Mouse (Mus musculus) CH12.LX (cell line): ENCODE data around the gene Det1. TPM values are rescaled to one million over a fixed set of nuclear protein-coding genes. Genes with fewer than 3 reads are reported as not detected.

ENCODE experiments used
- DNase-seq: peaks from one replicate; pipeline ENCODE4 v3.0.0-alpha.2; 2013; ENCODE audit errors: extremely low read depth
- H3K27ac ChIP-seq: 2 replicates; pipeline ENCODE4 v1.5.1; 2012; ENCODE audit warnings: low read depth, mild to moderate bottlenecking, control low read depth, moderate library complexity; ENCODE audit not compliant: insufficient read depth
- H3K27me3 ChIP-seq: replicated peaks from 2 replicates; pipeline ENCODE3; 2012; ENCODE audit warnings: inconsistent platforms
- H3K36me3 ChIP-seq, 2 experiments: replicated peaks in 1 of 2; 2 replicates each; pipeline versions ENCODE3 to v1.6.1; 2012; ENCODE audit warnings: inconsistent platforms in 1 of 2, low read length in 1 of 2, mild to moderate bottlenecking in 1 of 2, mixed read lengths in 1 of 2, moderate library complexity in 1 of 2; ENCODE audit not compliant: control insufficient read depth in 1 of 2, insufficient read depth in 1 of 2
- H3K4me1 ChIP-seq, 2 experiments: 2 replicates each; pipeline ENCODE4 v1.6.1; 2012; ENCODE audit warnings: inconsistent platforms in 1 of 2, moderate library complexity in 1 of 2; ENCODE audit not compliant: insufficient read depth in 2 of 2, control insufficient read depth in 1 of 2
- H3K4me2 ChIP-seq: 2 replicates; pipeline ENCODE4 v1.6.1; 2012; ENCODE audit warnings: low read depth, mild to moderate bottlenecking, control low read depth; ENCODE audit not compliant: poor library complexity, insufficient read depth, severe bottlenecking
- H3K4me3 ChIP-seq, 3 experiments: fragments of 150-350 bp in 1 of 3; sonication (generic) in 1 of 3; replicated peaks in 1 of 3; 2 replicates each; pipeline versions ENCODE3 to v1.5.1; 2011 to 2012; ENCODE audit warnings: low read depth in 2 of 3, low read length in 2 of 3, mild to moderate bottlenecking in 2 of 3, moderate library complexity in 2 of 3, control low read depth in 1 of 3, improper control_type of control experiment in 1 of 3, inconsistent platforms in 1 of 3, mixed read lengths in 1 of 3; ENCODE audit not compliant: poor library complexity in 1 of 3
- H3K79me2 ChIP-seq: replicated peaks from 2 replicates; pipeline ENCODE4 v1.6.1; 2012; ENCODE audit warnings: mild to moderate bottlenecking, moderate library complexity; ENCODE audit not compliant: control insufficient read depth, poor library complexity, insufficient read depth, severe bottlenecking; ENCODE audit errors: extremely low read depth
- H3K9ac ChIP-seq: 2 replicates; pipeline ENCODE4 v1.6.1; 2012; ENCODE audit warnings: low read depth, mild to moderate bottlenecking, control low read depth, moderate library complexity; ENCODE audit not compliant: insufficient read depth
- H3K9me3 ChIP-seq: replicated peaks from 2 replicates; pipeline ENCODE3; 2012; ENCODE audit warnings: low read length, inconsistent platforms, mixed read lengths
- BHLHE40 ChIP-seq: IDR thresholded peaks from 2 replicates; pipeline ENCODE4 v1.6.1; 2011; ENCODE audit warnings: mild to moderate bottlenecking, low read depth, low read length, improper control_type of control experiment
- CHD2 ChIP-seq: IDR thresholded peaks from 2 replicates; pipeline ENCODE4 v1.6.1; 2011; ENCODE audit warnings: low read length, improper control_type of control experiment
- CTCF ChIP-seq, 2 experiments: IDR thresholded peaks in 1 of 2; conservative IDR thresholded peaks in 1 of 2; 2 replicates each; pipeline ENCODE4 v1.5.1; 2011 to 2012; ENCODE audit warnings: low read depth in 2 of 2, low read length in 2 of 2, improper control_type of control experiment in 1 of 2, inconsistent platforms in 1 of 2, mild to moderate bottlenecking in 1 of 2, moderate library complexity in 1 of 2
- E2F4 ChIP-seq: IDR thresholded peaks from 2 replicates; pipeline ENCODE4 v1.6.1; 2011; ENCODE audit warnings: low read depth, low read length, improper control_type of control experiment; ENCODE audit not compliant: insufficient replicate concordance
- ELF1 ChIP-seq: IDR thresholded peaks from 2 replicates; pipeline ENCODE4 v1.6.1; 2014; ENCODE audit warnings: low read depth, mild to moderate bottlenecking, inconsistent platforms, low read length, improper control_type of control experiment
- EP300 ChIP-seq: IDR thresholded peaks from 2 replicates; pipeline ENCODE4 v1.6.1; 2011; ENCODE audit warnings: low read length, improper control_type of control experiment
- ETS1 ChIP-seq: conservative IDR thresholded peaks from 2 replicates; pipeline ENCODE4 v1.6.1; 2012; ENCODE audit warnings: low read depth, mild to moderate bottlenecking, inconsistent platforms, low read length, improper control_type of control experiment, moderate library complexity
- GABPA ChIP-seq: IDR thresholded peaks from 2 replicates; pipeline ENCODE4 v1.6.1; 2012; ENCODE audit warnings: low read depth, low read length, improper control_type of control experiment, inconsistent platforms; ENCODE audit not compliant: insufficient replicate concordance
- HCFC1 ChIP-seq: IDR thresholded peaks from 2 replicates; pipeline ENCODE4 v1.6.1; 2012; ENCODE audit warnings: low read depth, mild to moderate bottlenecking, inconsistent platforms, low read length, improper control_type of control experiment
- IRF4 ChIP-seq: IDR thresholded peaks from 2 replicates; pipeline ENCODE4 v1.6.1; 2014; ENCODE audit warnings: low read depth, mild to moderate bottlenecking, inconsistent platforms, low read length, improper control_type of control experiment
- JUN ChIP-seq: IDR thresholded peaks from 2 replicates; pipeline ENCODE4 v1.6.1; 2011; ENCODE audit warnings: low read depth, mild to moderate bottlenecking, low read length, improper control_type of control experiment, moderate library complexity; ENCODE audit not compliant: insufficient read depth
- JUND ChIP-seq: conservative IDR thresholded peaks from 2 replicates; pipeline ENCODE4 v1.6.1; 2011; ENCODE audit warnings: low read depth, low read length, improper control_type of control experiment
- KAT2A ChIP-seq: IDR thresholded peaks from 2 replicates; pipeline ENCODE4 v1.6.1; 2012; ENCODE audit warnings: low read length, improper control_type of control experiment, inconsistent platforms; ENCODE audit not compliant: insufficient replicate concordance
- MAFK ChIP-seq: IDR thresholded peaks from 2 replicates; pipeline ENCODE4 v1.6.1; 2011; ENCODE audit warnings: low read length, improper control_type of control experiment; ENCODE audit not compliant: insufficient replicate concordance
- MAZ ChIP-seq: IDR thresholded peaks from 2 replicates; pipeline ENCODE4 v1.6.1; 2012; ENCODE audit warnings: low read depth, mild to moderate bottlenecking, inconsistent platforms, low read length, improper control_type of control experiment, moderate library complexity
- MEF2A ChIP-seq: IDR thresholded peaks from 2 replicates; pipeline ENCODE4 v1.6.1; 2014; ENCODE audit warnings: low read depth, mild to moderate bottlenecking, inconsistent platforms, low read length, improper control_type of control experiment, borderline replicate concordance
- MYC ChIP-seq: IDR thresholded peaks from 2 replicates; pipeline ENCODE4 v1.6.1; 2011; ENCODE audit warnings: low read depth, mild to moderate bottlenecking, improper control_type of control experiment, low read length
- NELFE ChIP-seq: IDR thresholded peaks from 2 replicates; pipeline ENCODE4 v1.6.1; 2011; ENCODE audit warnings: low read depth, low read length, improper control_type of control experiment
- NRF1 ChIP-seq: IDR thresholded peaks from 2 replicates; pipeline ENCODE4 v1.6.1; 2014; ENCODE audit warnings: low read depth, mild to moderate bottlenecking, inconsistent platforms, low read length, improper control_type of control experiment, moderate library complexity
- POLR2A ChIP-seq: IDR thresholded peaks from 2 replicates; pipeline ENCODE4 v1.6.1; 2011; ENCODE audit warnings: low read depth, mild to moderate bottlenecking, improper control_type of control experiment, low read length
- POLR2AphosphoS2 ChIP-seq: IDR thresholded peaks from 2 replicates; pipeline ENCODE4 v1.6.1; 2011; ENCODE audit warnings: low read depth, low read length, improper control_type of control experiment
- RCOR1 ChIP-seq: conservative IDR thresholded peaks from 2 replicates; pipeline ENCODE4 v1.6.1; 2012; ENCODE audit warnings: low read depth, mild to moderate bottlenecking, inconsistent platforms, low read length, improper control_type of control experiment
- SIN3A ChIP-seq: IDR thresholded peaks from 2 replicates; pipeline ENCODE4 v1.6.1; 2012; ENCODE audit warnings: low read length, improper control_type of control experiment, inconsistent platforms
- SMC3 ChIP-seq: IDR thresholded peaks from 2 replicates; pipeline ENCODE4 v1.6.1; 2011; ENCODE audit warnings: low read depth, low read length, improper control_type of control experiment
- TBP ChIP-seq: conservative IDR thresholded peaks from 2 replicates; pipeline ENCODE4 v1.6.1; 2011; ENCODE audit warnings: low read depth, low read length, improper control_type of control experiment
- UBTF ChIP-seq: IDR thresholded peaks from 2 replicates; pipeline ENCODE4 v1.6.1; 2012; ENCODE audit warnings: low read depth, mild to moderate bottlenecking, inconsistent platforms, low read length, improper control_type of control experiment, moderate library complexity
- USF1 ChIP-seq: IDR thresholded peaks from 2 replicates; pipeline ENCODE4 v1.6.1; 2014; ENCODE audit warnings: low read depth, mild to moderate bottlenecking, inconsistent platforms, low read length, improper control_type of control experiment
- ZMIZ1 ChIP-seq: IDR thresholded peaks from 2 replicates; pipeline ENCODE4 v1.6.1; 2012; ENCODE audit warnings: low read depth, mild to moderate bottlenecking, inconsistent platforms, low read length, improper control_type of control experiment
- ZNF384 ChIP-seq: IDR thresholded peaks from 2 replicates; pipeline ENCODE4 v1.6.1; 2012; ENCODE audit warnings: low read depth, low read length, improper control_type of control experiment, inconsistent platforms
- dilution Hi-C: fragments of 300-500 bp; cut with MboI; formaldehyde crosslinking; loops from 2 replicates; pipeline ENCODE4 v1.14.3; 2020; ENCODE audit warnings: low sequenced_read_pairs; ENCODE audit not compliant: extremely low pct_unique_long_range_greater_than_20kb, extremely low pct_ligation_motif_present
- in situ Hi-C: fragments of 300-500 bp; cut with MboI; formaldehyde crosslinking; loops from 3 replicates; pipeline ENCODE4 v1.14.3; 2019; ENCODE audit warnings: low sequenced_read_pairs, low pct_ligation_motif_present, low pct_unique_long_range_greater_than_20kb, mixed read lengths
- polyA plus RNA-seq: library from polyadenylated mRNA; unstranded; fragments of >175 nt; gene quantifications from 2 replicates; pipeline ENCODE4 v1.2.1, GENCODE M21; 2012; ENCODE audit warnings: low read depth; ENCODE audit not compliant: insufficient read length
- total RNA-seq, 2 experiments: library from RNA; depleted of rRNA; stranded (reverse); fragments of 300-350 nt in 1 of 2; fragments of >200 nt in 1 of 2; gene quantifications; 2 replicates each; pipeline ENCODE4 v1.2.3; 2012 to 2014

Det1 gene
- total and polyA plus RNA-seq, 3 experiments: 12.2 to 14.3 (median 12.9) TPM

- H3K4me2 ChIP-seq: peak overlapping the region; percentile 57
- H3K79me2 ChIP-seq: no peaks in the 10 kb centered on the region
- dilution Hi-C loops: no loop called here
- DNase-seq: no peak
- H3K27me3 ChIP-seq: peaks cover 23% of the 10 kb centered on the region
- TF ChIP-seq ETS1 (no peak), IRF4 (no peak), UBTF (no peak), ZNF384 (no peak), MEF2A (no peak), NRF1 (no peak), SMC3 (no peak), JUN (no peak), E2F4 (no peak), ZMIZ1 (no peak), TBP (no peak), EP300 (no peak), CTCF (conservative IDR thresholded peaks at IDR 0.05 in 1 of 2, IDR thresholded peaks at IDR 0.05 in 1 of 2; ENCODE audit: low read depth in 2 of 2, low read length in 2 of 2) (no peak), BHLHE40 (no peak), ELF1 (no peak), USF1 (no peak), MYC (no peak), MAZ (no peak), POLR2A (no peak)
- TF ChIP-seq, all 38 proteins: peak for 0
- no peak overlapping the region for H3K9ac ChIP-seq
- in situ Hi-C loops: no loop called here
- no peaks in the 10 kb centered on the region for H3K36me3 ChIP-seq
- peak overlapping the region in 1 of 3 experiments; percentile 13 for H3K4me3 ChIP-seq
- no peak overlapping the region for H3K27ac ChIP-seq
- H3K4me1 ChIP-seq: 0 out of 4 replicates have a peak, but pooled peaks cover 0 to 3% of the 10 kb centered on the region in 2 experiments
- no peaks in the 10 kb centered on the region for H3K9me3 ChIP-seq
Observed at GRCm38 (mm10) chr7:78882469-78882837, 35.4 kb upstream of the Det1 start.

DNA sequence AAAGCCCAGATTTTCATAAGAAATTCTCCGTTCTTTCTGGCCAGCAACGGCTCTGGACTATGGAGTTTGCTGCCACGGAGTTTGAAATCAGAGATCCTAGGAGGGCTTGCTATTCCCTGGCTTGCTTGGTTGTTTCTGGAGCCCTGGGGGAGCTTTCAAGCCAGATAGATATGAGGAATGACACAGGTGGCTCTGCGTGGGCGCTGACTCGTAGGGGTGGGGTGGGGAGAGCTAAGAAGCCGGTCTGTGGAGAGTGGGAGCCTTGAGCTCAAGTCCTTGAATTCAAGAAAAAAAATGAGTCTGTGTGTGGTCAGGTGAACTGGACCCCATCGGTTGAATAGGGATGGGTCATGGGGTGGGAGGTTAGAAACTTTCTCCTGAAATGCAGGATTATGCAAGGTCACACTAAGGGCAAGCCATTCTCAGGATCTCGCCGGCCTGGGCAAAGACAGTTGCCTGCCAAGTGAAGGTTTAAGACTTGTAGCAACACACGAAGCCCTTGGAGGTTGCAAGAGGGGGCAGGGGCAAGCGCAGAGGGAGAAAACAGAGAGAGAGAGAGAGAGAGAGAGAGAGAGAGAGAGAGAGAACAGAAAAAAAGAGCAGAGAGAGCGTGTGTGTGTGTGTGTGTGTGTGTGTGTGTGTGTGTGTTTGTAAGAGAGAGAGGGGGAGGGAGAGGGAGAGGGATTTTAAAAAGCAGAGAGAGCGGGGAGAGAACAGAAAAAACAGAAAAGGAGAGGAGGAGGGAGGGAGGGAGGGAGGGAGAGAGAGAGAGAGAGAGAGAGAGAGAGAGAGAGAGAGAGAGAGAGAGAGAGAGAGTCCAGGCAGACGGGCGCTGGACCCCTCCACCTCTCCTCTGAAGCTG lies 34.8 kb upstream of the Det1 start:
- DNase-seq: no peak
- H3K27ac ChIP-seq: no peak overlapping the region
- peak overlapping the region; percentile 57 for H3K4me2 ChIP-seq
- H3K4me1 ChIP-seq: 0 out of 4 replicates have a peak, but pooled peaks cover 0 to 3% of the 10 kb centered on the region in 2 experiments
- dilution Hi-C loops: no loop called here
- TF ChIP-seq NRF1 (no peak), CHD2 (no peak), KAT2A (no peak), SMC3 (no peak), POLR2AphosphoS2 (no peak), GABPA (no peak), CTCF (conservative IDR thresholded peaks at IDR 0.05 in 1 of 2, IDR thresholded peaks at IDR 0.05 in 1 of 2; ENCODE audit: low read depth in 2 of 2, low read length in 2 of 2) (no peak), UBTF (no peak), RCOR1 (no peak), NELFE (no peak), SIN3A (no peak), JUND (no peak), HCFC1 (no peak), MAFK (no peak), MAZ (no peak)
- no peaks in the 10 kb centered on the region for H3K9me3 ChIP-seq
- peaks cover 23% of the 10 kb centered on the region for H3K27me3 ChIP-seq
- H3K36me3 ChIP-seq: no peaks in the 10 kb centered on the region
- no peaks in the 10 kb centered on the region for H3K79me2 ChIP-seq
- H3K4me3 ChIP-seq: peak overlapping the region in 1 of 3 experiments; percentile 13
- no peak overlapping the region for H3K9ac ChIP-seq
- in situ Hi-C loops: no loop called here
